Mouse (Mus musculus) midbrain, postnatal 0 days (tissue): Measurements from ENCODE around the gene Rcvrn. TPM values are rescaled to one million over a fixed set of nuclear protein-coding genes. Genes with fewer than 3 reads are reported as not detected.
A peak's percentile ranks its signal among the peaks of the same experiment; 100 is the strongest.

Experiments used
- ATAC-seq: fragments of 200-750 bp; cut with Nextera tagmentation; 2 replicates; pipeline ENCODE4 v1.8.0; 2017; ENCODE audit warnings: moderate number of reproducible peaks, mild to moderate bottlenecking, moderate TSS enrichment, moderate library complexity; ENCODE audit not compliant: low FRiP score
- DNase-seq: peaks from one replicate; pipeline ENCODE4 v3.0.0-alpha.2; 2015; ENCODE audit warnings: low spot score
- H3K27ac ChIP-seq: fragments of 300-500 bp; sonication (generic); 2 replicates; pipeline ENCODE4 v1.5.1; 2014; ENCODE audit warnings: low read depth, mild to moderate bottlenecking, low read length, mixed read lengths
- H3K27me3 ChIP-seq: fragments of 300-500 bp; sonication (generic); 2 replicates; pipeline ENCODE4 v1.6.1; 2014; ENCODE audit warnings: low read length, control low read depth, mixed read lengths; ENCODE audit not compliant: insufficient read depth
- H3K36me3 ChIP-seq: fragments of 300-500 bp; sonication (generic); 2 replicates; pipeline ENCODE4 v1.6.1; 2014; ENCODE audit warnings: low read length, control low read depth, mixed read lengths; ENCODE audit not compliant: insufficient read depth
- H3K4me1 ChIP-seq: fragments of 300-500 bp; sonication (generic); 2 replicates; pipeline ENCODE4 v1.6.1; 2014; ENCODE audit warnings: mild to moderate bottlenecking, control low read depth, antibody characterized with exemption, low read length, mixed read lengths; ENCODE audit not compliant: insufficient read depth
- H3K4me2 ChIP-seq: fragments of 300-500 bp; sonication (generic); 2 replicates; pipeline ENCODE4 v1.6.1; 2014; ENCODE audit warnings: low read depth, mild to moderate bottlenecking, low read length, mixed read lengths; ENCODE audit not compliant: poor library complexity, severe bottlenecking
- H3K4me3 ChIP-seq: fragments of 300-500 bp; sonication (generic); 2 replicates; pipeline ENCODE4 v1.5.1; 2014; ENCODE audit warnings: low read depth, mild to moderate bottlenecking, low read length, moderate library complexity
- H3K9ac ChIP-seq: fragments of 300-500 bp; sonication (generic); replicated peaks from 2 replicates; pipeline ENCODE4 v1.6.1; 2014; ENCODE audit warnings: mild to moderate bottlenecking, low read length, moderate library complexity, mixed read lengths; ENCODE audit not compliant: poor library complexity, severe bottlenecking
- H3K9me3 ChIP-seq: fragments of 300-500 bp; sonication (generic); 2 replicates; pipeline ENCODE4 v1.6.1; 2016; ENCODE audit warnings: low read length, control low read depth
- CTCF ChIP-seq: IDR thresholded peaks from 2 replicates; pipeline ENCODE4 v1.5.1; 2016; ENCODE audit warnings: antibody characterized with exemption, mild to moderate bottlenecking
- WGBS: fragments of 180-500 bp; shearing (Covaris S2); extraction: QIAGEN DNeasy Blood & Tissue Kit; methylation state at CpG from one replicate; pipeline ENCODE4 v1.1.7; 2014; 5-methylcytosine and 5-hydroxymethylcytosine counted together
- polyA plus RNA-seq: library from polyadenylated mRNA; unstranded; fragments of >200 nt; fragmentation: Nextera tagmentation; extraction: Ambion mirVana; gene quantifications from 2 replicates; pipeline ENCODE4 v1.2.1, GENCODE M21; 2015
- total RNA-seq: library from RNA; depleted of rRNA; stranded (reverse); fragments of >200 nt; gene quantifications from 2 replicates; pipeline ENCODE4 v1.2.3, GENCODE M21; 2014; rRNA removed

The Rcvrn gene
- not detected in 2 replicates for total RNA-seq
- not detected in 2 replicates for polyA plus RNA-seq

- no peak for DNase-seq
- Histone ChIP-seq H3K4me1 (no peaks in the 10 kb centered on the region), H3K27me3 (no peaks in the 10 kb centered on the region), H3K9me3 (no peaks in the 10 kb centered on the region), H3K27ac (no peak within 1 kb of the TSS), H3K9ac (no peak within 1 kb of the TSS), H3K36me3 (no peaks in the 10 kb centered on the region), H3K4me2 (no peak within 1 kb of the TSS), H3K4me3 (no peak within 1 kb of the TSS)
- ATAC-seq, result no peak
- 64% methylated on average over 7 of the region's 7 CpGs for WGBS
- TF ChIP-seq CTCF, result no peak
Measured at GRCm38 (mm10) chr11:67694703-67695376, at the start of gene Rcvrn. TSS of gene Rcvrn (plus strand) at chr11:67695326.

GRCm38 (mm10) chr11:67647745-67648144 lies 47.4 kb upstream of the Rcvrn start:
- peak; percentile 94 for TF ChIP-seq CTCF
- 0 out of 2 replicates have a peak, but pooled peaks have one; percentile 50 for ATAC-seq

GRCm38 (mm10) chr11:67648651-67649407 lies 46.3 kb upstream of the Rcvrn start:
- Histone ChIP-seq H3K4me3 (no peak overlapping the region), H3K9me3 (no peaks in the 10 kb centered on the region), H3K4me2 (no peak overlapping the region), H3K36me3 (no peaks in the 10 kb centered on the region), H3K27me3 (no peaks in the 10 kb centered on the region), H3K9ac (no peak overlapping the region), H3K27ac (no peak overlapping the region), H3K4me1 (peaks cover 11% of the 10 kb centered on the region)
- TF ChIP-seq CTCF, result no peak
- DNase-seq (peak; percentile 29), ATAC-seq (no peak)
- WGBS, result 74% methylated on average over 11 of the region's 11 CpGs

More at GRCm38 (mm10) chr11:67647745-67648144, 47.4 kb upstream of the Rcvrn start:
- WGBS, result 30% methylated on average over 5 of the region's 5 CpGs
- no peaks in the 10 kb centered on the region for H3K36me3 ChIP-seq
- H3K27me3 ChIP-seq, result no peaks in the 10 kb centered on the region
- no peak overlapping the region for H3K27ac ChIP-seq
- H3K9me3 ChIP-seq, result no peaks in the 10 kb centered on the region
- no peak overlapping the region for H3K4me3 ChIP-seq
- peak; percentile 72 for DNase-seq
- peaks cover 8% of the 10 kb centered on the region for H3K4me1 ChIP-seq
- no peak overlapping the region for H3K9ac ChIP-seq
- H3K4me2 ChIP-seq, result no peak overlapping the region

GRCm38 (mm10) chr11:67649971-67650707 lies 45.0 kb upstream of the Rcvrn start:
- DNase-seq (no peak), ATAC-seq (no peak)
- H3K9me3 ChIP-seq, result no peaks in the 10 kb centered on the region
- WGBS, result 50% methylated on average over 10 of the region's 10 CpGs
- no peak overlapping the region for H3K9ac ChIP-seq
- no peak overlapping the region for H3K4me3 ChIP-seq
- no peaks in the 10 kb centered on the region for H3K27me3 ChIP-seq
- H3K36me3 ChIP-seq, result no peaks in the 10 kb centered on the region
- TF ChIP-seq CTCF, result no peak
- no peak overlapping the region for H3K27ac ChIP-seq
- H3K4me2 ChIP-seq, result no peak overlapping the region
- H3K4me1 ChIP-seq, result peaks cover 13% of the 10 kb centered on the region

GRCm38 (mm10) chr11:67651731-67652130 lies 43.4 kb upstream of the Rcvrn start:
- WGBS, result 79% methylated on average over 6 of the region's 6 CpGs
- no peak for ATAC-seq

More at GRCm38 (mm10) chr11:67651731-67652130, 43.4 kb upstream of the Rcvrn start:
- H3K27me3 ChIP-seq, result no peaks in the 10 kb centered on the region
- H3K4me1 ChIP-seq, result peaks cover 18% of the 10 kb centered on the region
- TF ChIP-seq CTCF, result no peak
- H3K4me3 ChIP-seq, result no peak overlapping the region
- H3K9me3 ChIP-seq, result no peaks in the 10 kb centered on the region
- H3K36me3 ChIP-seq, result no peaks in the 10 kb centered on the region
- H3K27ac ChIP-seq, result no peak overlapping the region
- no peak for DNase-seq
- no peak overlapping the region for H3K9ac ChIP-seq
- H3K4me2 ChIP-seq, result no peak overlapping the region
